Mouse (Mus musculus) midbrain, embryonic 16.5 days (tissue): ENCODE measurements around the gene Phf21a. TPM values are rescaled to one million over a fixed set of nuclear protein-coding genes. Genes with fewer than 3 reads are reported as not detected.

Experiments
- ATAC-seq: fragments of 200-750 bp; cut with Nextera tagmentation; 2 replicates; pipeline ENCODE4 v1.8.0; 2017; ENCODE audit warnings: moderate TSS enrichment
- H3K27ac ChIP-seq: fragments of 300-500 bp; sonication (generic); 2 replicates; pipeline ENCODE4 v1.5.1; 2014; ENCODE audit warnings: mild to moderate bottlenecking, low read length, mixed read lengths
- H3K27me3 ChIP-seq: fragments of 300-500 bp; sonication (generic); 2 replicates; pipeline ENCODE4 v1.6.1; 2014; ENCODE audit warnings: low read depth, low read length, mixed read lengths; ENCODE audit not compliant: control insufficient read depth, insufficient read depth
- H3K36me3 ChIP-seq: fragments of 300-500 bp; sonication (generic); 2 replicates; pipeline ENCODE4 v1.6.1; 2014; ENCODE audit warnings: mild to moderate bottlenecking, low read length, moderate library complexity, mixed read lengths; ENCODE audit not compliant: control insufficient read depth, insufficient read depth
- H3K4me1 ChIP-seq: fragments of 300-500 bp; sonication (generic); 2 replicates; pipeline ENCODE4 v1.6.1; 2014; ENCODE audit warnings: mild to moderate bottlenecking, low read length, mixed read lengths; ENCODE audit not compliant: control insufficient read depth, insufficient read depth
- H3K4me2 ChIP-seq: fragments of 300-500 bp; sonication (generic); 2 replicates; pipeline ENCODE4 v1.6.1; 2014; ENCODE audit warnings: mild to moderate bottlenecking, low read length, mixed read lengths
- H3K4me3 ChIP-seq: fragments of 300-500 bp; sonication (generic); 2 replicates; pipeline ENCODE4 v1.5.1; 2014; ENCODE audit warnings: low read depth, mild to moderate bottlenecking, low read length, moderate library complexity, mixed read lengths
- H3K9ac ChIP-seq: fragments of 300-500 bp; sonication (generic); 2 replicates; pipeline ENCODE4 v1.6.1; 2014; ENCODE audit warnings: low read depth, low read length, mixed read lengths
- H3K9me3 ChIP-seq: fragments of 300-500 bp; sonication (generic); replicated peaks from 2 replicates; pipeline ENCODE4 v1.6.1; 2014; ENCODE audit warnings: mild to moderate bottlenecking, low read length, mixed read lengths; ENCODE audit not compliant: control insufficient read depth, poor library complexity, severe bottlenecking
- WGBS: fragments of 180-500 bp; shearing (Covaris S2); extraction: QIAGEN DNeasy Blood & Tissue Kit; methylation state at CpG from one replicate; pipeline ENCODE4 v1.1.7; 2014; 5-methylcytosine and 5-hydroxymethylcytosine counted together
- polyA plus RNA-seq: library from polyadenylated mRNA; unstranded; fragments of >200 nt; fragmentation: Nextera tagmentation; extraction: Ambion mirVana; gene quantifications from 2 replicates; pipeline ENCODE4 v1.2.1, GENCODE M21; 2015

The Phf21a gene
- polyA plus RNA-seq, 1 experiment from 2014 or later = 33.6 TPM

GRCm38 (mm10) chr2:92327601-92328000 is 234.7 kb downstream of the Phf21a start:
- Histone ChIP-seq H3K27ac (no peak overlapping the region), H3K36me3 (peaks cover 6% of the 10 kb centered on the region), H3K4me1 (no peaks in the 10 kb centered on the region), H3K9ac (no peak overlapping the region), H3K9me3 (no peaks in the 10 kb centered on the region), H3K4me3 (no peak overlapping the region), H3K4me2 (no peak overlapping the region), H3K27me3 (no peaks in the 10 kb centered on the region)
- ATAC-seq = no peak
- WGBS = 94% methylated on average over 4 of the region's 4 CpGs

- ATAC-seq = no peak
- Histone ChIP-seq H3K36me3 (peaks cover 6% of the 10 kb centered on the region), H3K4me2 (no peak overlapping the region), H3K9me3 (no peaks in the 10 kb centered on the region), H3K27ac (no peak overlapping the region), H3K4me1 (no peaks in the 10 kb centered on the region), H3K9ac (no peak overlapping the region), H3K27me3 (no peaks in the 10 kb centered on the region), H3K4me3 (no peak overlapping the region)
- WGBS = 95% methylated on average over 8 of the region's 8 CpGs
Observed at GRCm38 (mm10) chr2:92328206-92328605, 235.3 kb downstream of the Phf21a start.

GRCm38 (mm10) chr2:92330840-92331239 is 237.9 kb downstream of the Phf21a start:
- WGBS = 56% methylated on average over 2 of the region's 2 CpGs
- no peaks in the 10 kb centered on the region for H3K4me1 ChIP-seq
- ATAC-seq = no peak
- H3K36me3 ChIP-seq = peaks cover 6% of the 10 kb centered on the region
- no peaks in the 10 kb centered on the region for H3K9me3 ChIP-seq
- H3K27me3 ChIP-seq = no peaks in the 10 kb centered on the region
- H3K4me3 ChIP-seq = no peak overlapping the region
- H3K9ac ChIP-seq = no peak overlapping the region
- H3K4me2 ChIP-seq = no peak overlapping the region
- H3K27ac ChIP-seq = no peak overlapping the region

- Histone ChIP-seq H3K4me2 (no peak overlapping the region), H3K9ac (no peak overlapping the region), H3K4me3 (no peak overlapping the region), H3K27me3 (no peaks in the 10 kb centered on the region), H3K4me1 (no peaks in the 10 kb centered on the region), H3K36me3 (peaks cover 6% of the 10 kb centered on the region), H3K27ac (no peak overlapping the region), H3K9me3 (no peaks in the 10 kb centered on the region)
- peak; percentile 45; the same call in 1 of the 2 replicates for ATAC-seq
- WGBS = 74% methylated on average over 2 of the region's 2 CpGs
Observed at GRCm38 (mm10) chr2:92331410-92331809, 238.5 kb downstream of the Phf21a start.

GRCm38 (mm10) chr2:92331871-92332270 is 239.0 kb downstream of the Phf21a start:
- Histone ChIP-seq H3K27ac (no peak overlapping the region), H3K9me3 (no peaks in the 10 kb centered on the region), H3K4me2 (no peak overlapping the region), H3K9ac (no peak overlapping the region), H3K4me1 (no peaks in the 10 kb centered on the region), H3K4me3 (no peak overlapping the region), H3K36me3 (peaks cover 6% of the 10 kb centered on the region), H3K27me3 (no peaks in the 10 kb centered on the region)
- 91% methylated on average over 2 of the region's 2 CpGs for WGBS
- no peak for ATAC-seq

GRCm38 (mm10) chr2:92342418-92342817 is 249.5 kb downstream of the Phf21a start:
- no peak for ATAC-seq
- no peak overlapping the region for H3K27ac ChIP-seq
- H3K4me2 ChIP-seq = no peak overlapping the region
- H3K27me3 ChIP-seq = no peaks in the 10 kb centered on the region
- H3K36me3 ChIP-seq = peaks cover 5% of the 10 kb centered on the region
- no peak overlapping the region for H3K4me3 ChIP-seq
- H3K9me3 ChIP-seq = no peaks in the 10 kb centered on the region
- no peaks in the 10 kb centered on the region for H3K4me1 ChIP-seq
- no peak overlapping the region for H3K9ac ChIP-seq

GRCm38 (mm10) chr2:92347191-92347590 is 254.3 kb downstream of the Phf21a start:
- Histone ChIP-seq H3K27me3 (no peaks in the 10 kb centered on the region), H3K36me3 (peaks cover 16% of the 10 kb centered on the region), H3K9me3 (no peaks in the 10 kb centered on the region), H3K4me3 (no peak overlapping the region), H3K27ac (no peak overlapping the region), H3K9ac (no peak overlapping the region), H3K4me1 (no peaks in the 10 kb centered on the region), H3K4me2 (no peak overlapping the region)
- 94% methylated on average over 2 of the region's 2 CpGs for WGBS
- ATAC-seq = no peak

GRCm38 (mm10) chr2:92349589-92350425 is 256.9 kb downstream of the Phf21a start:
- no peak overlapping the region for H3K4me2 ChIP-seq
- no peak for ATAC-seq
- H3K27me3 ChIP-seq = no peaks in the 10 kb centered on the region
- H3K36me3 ChIP-seq = peaks cover 16% of the 10 kb centered on the region
- no peak overlapping the region for H3K9ac ChIP-seq
- no peaks in the 10 kb centered on the region for H3K9me3 ChIP-seq
- H3K27ac ChIP-seq = no peak overlapping the region
- no peaks in the 10 kb centered on the region; the same call in 1 of the 2 replicates for H3K4me1 ChIP-seq
- H3K4me3 ChIP-seq = no peak overlapping the region
- 78% methylated on average over 6 of the region's 6 CpGs for WGBS

- Histone ChIP-seq H3K9ac (no peak overlapping the region), H3K27ac (no peak overlapping the region), H3K36me3 (peaks cover 12% of the 10 kb centered on the region), H3K4me1 (no peaks in the 10 kb centered on the region; the same call in 1 of the 2 replicates), H3K4me3 (no peak overlapping the region), H3K27me3 (no peaks in the 10 kb centered on the region), H3K9me3 (no peaks in the 10 kb centered on the region), H3K4me2 (no peak overlapping the region)
- 89% methylated on average over 5 of the region's 5 CpGs for WGBS
- no peak for ATAC-seq
Observed at GRCm38 (mm10) chr2:92350686-92351085, 257.8 kb downstream of the Phf21a start.
